Mouse (Mus musculus) activated CD4-positive, CD25-positive, alpha-beta regulatory T cell, adult 9 weeks (primary cell): ENCODE results near the gene Gm6377. TPM values are rescaled to one million over a fixed set of nuclear protein-coding genes. Genes with fewer than 3 reads are reported as not detected.

Experiments
- polyA plus RNA-seq: library from polyadenylated mRNA; unstranded; fragments of 100-300 nt; shearing (Covaris generic); gene quantifications from one replicate; pipeline ENCODE4 v1.2.1, GENCODE M21; 2017

Gm6377 gene
- 0.23 TPM for polyA plus RNA-seq

GRCm38 (mm10) chrX:109196468-109196867 is at the start of gene Gm6377:
Gene Gm6377, plus strand, starts transcription at chrX:109196756.

Other genes starting within 250 kb of the Gm6377 start
- 12.9 TPM for gene Hmgn5, start 183.4 kb upstream of the Gm6377 start, polyA plus RNA-seq
- 173 TPM for gene Sh3bgrl, start 101.4 kb upstream of the Gm6377 start, polyA plus RNA-seq